Mouse (Mus musculus): ENCODE measurements around the gene Mau2. TPM values are rescaled to one million over a fixed set of nuclear protein-coding genes. Genes with fewer than 3 reads are reported as not detected.

The Mau2 gene
- 12.3 and 16.4 TPM in 2 replicates for polyA plus RNA-seq (2012; ENCODE audit: insufficient read depth, insufficient read length, missing spikeins)

GRCm38 (mm10) chr8:70042583-70043455 lies at the start of gene Mau2, which contains the start of gene Sugp1:
Mau2 (minus strand) TSS chr8:70042734.
Sugp1 (plus strand) TSS chr8:70042813.
- Histone ChIP-seq H3K4me3 (ENCODE audit: insufficient read depth, low read depth, low read length) (peak within 1 kb of the TSS; percentile 93), H3K4me1 (ENCODE audit: control insufficient read depth, insufficient read depth, insufficient read length, low read length) (peaks cover 15% of the 10 kb centered on the region), H3K27ac (replicated peaks; ENCODE audit: low read depth, low read length) (peak within 1 kb of the TSS; percentile 100)

GRCm38 (mm10) chr8:70089296-70089960 lies 46.9 kb upstream of the Mau2 start:
- H3K4me1 ChIP-seq (ENCODE audit: control insufficient read depth, insufficient read depth, insufficient read length, low read length): no peaks in the 10 kb centered on the region
- no peak overlapping the region for H3K4me3 ChIP-seq (ENCODE audit: insufficient read depth, low read depth, low read length)
- H3K27ac ChIP-seq (replicated peaks; ENCODE audit: low read depth, low read length): no peak overlapping the region

- no peak overlapping the region for H3K4me3 ChIP-seq (ENCODE audit: insufficient read depth, low read depth, low read length)
- no peak overlapping the region for H3K27ac ChIP-seq (replicated peaks; ENCODE audit: low read depth, low read length)
- H3K4me1 ChIP-seq (ENCODE audit: control insufficient read depth, insufficient read depth, insufficient read length, low read length): no peaks in the 10 kb centered on the region
Observed at GRCm38 (mm10) chr8:70087836-70088650, 45.5 kb upstream of the Mau2 start.

- H3K4me1 ChIP-seq (ENCODE audit: control insufficient read depth, insufficient read depth, insufficient read length, low read length): no peaks in the 10 kb centered on the region
- no peak overlapping the region for H3K27ac ChIP-seq (replicated peaks; ENCODE audit: low read depth, low read length)
Observed at GRCm38 (mm10) chr8:70087237-70087636, 44.7 kb upstream of the Mau2 start.

GRCm38 (mm10) chr8:70086151-70086550 lies 43.6 kb upstream of the Mau2 start:
- Histone ChIP-seq H3K4me3 (ENCODE audit: insufficient read depth, low read depth, low read length) (no peak overlapping the region), H3K4me1 (ENCODE audit: control insufficient read depth, insufficient read depth, insufficient read length, low read length) (no peaks in the 10 kb centered on the region), H3K27ac (replicated peaks; ENCODE audit: low read depth, low read length) (no peak overlapping the region)

More at GRCm38 (mm10) chr8:70087237-70087636, 44.7 kb upstream of the Mau2 start:
- no peak overlapping the region for H3K4me3 ChIP-seq (ENCODE audit: insufficient read depth, low read depth, low read length)

GRCm38 (mm10) chr8:70084191-70085065 lies 41.9 kb upstream of the Mau2 start:
- no peak overlapping the region for H3K27ac ChIP-seq (replicated peaks; ENCODE audit: low read depth, low read length)
- H3K4me1 ChIP-seq (ENCODE audit: control insufficient read depth, insufficient read depth, insufficient read length, low read length): no peaks in the 10 kb centered on the region
- peak overlapping the region; percentile 50 for H3K4me3 ChIP-seq (ENCODE audit: insufficient read depth, low read depth, low read length)

- Histone ChIP-seq H3K4me3 (ENCODE audit: insufficient read depth, low read depth, low read length) (peak within 1 kb of the TSS; percentile 50), H3K4me1 (ENCODE audit: control insufficient read depth, insufficient read depth, insufficient read length, low read length) (no peaks in the 10 kb centered on the region), H3K27ac (replicated peaks; ENCODE audit: low read depth, low read length) (no peak within 1 kb of the TSS)
Observed at GRCm38 (mm10) chr8:70083285-70083684, 40.8 kb upstream of the Mau2 start, which contains the start of gene Hapln4. Hapln4 (plus strand) TSS chr8:70083457.

GRCm38 (mm10) chr8:70081976-70082375 lies 39.4 kb upstream of the Mau2 start:
- Histone ChIP-seq H3K4me1 (ENCODE audit: control insufficient read depth, insufficient read depth, insufficient read length, low read length) (no peaks in the 10 kb centered on the region), H3K4me3 (ENCODE audit: insufficient read depth, low read depth, low read length) (no peak overlapping the region), H3K27ac (replicated peaks; ENCODE audit: low read depth, low read length) (no peak overlapping the region)

GRCm38 (mm10) chr8:70073682-70074081 lies 31.1 kb upstream of the Mau2 start:
- Histone ChIP-seq H3K4me1 (ENCODE audit: control insufficient read depth, insufficient read depth, insufficient read length, low read length) (no peaks in the 10 kb centered on the region), H3K27ac (replicated peaks; ENCODE audit: low read depth, low read length) (no peak overlapping the region), H3K4me3 (ENCODE audit: insufficient read depth, low read depth, low read length) (no peak overlapping the region)

- H3K4me3 ChIP-seq (ENCODE audit: insufficient read depth, low read depth, low read length): peak overlapping the region; percentile 48
- no peak overlapping the region for H3K27ac ChIP-seq (replicated peaks; ENCODE audit: low read depth, low read length)
Observed at GRCm38 (mm10) chr8:70073120-70073519, 30.6 kb upstream of the Mau2 start.

GRCm38 (mm10) chr8:70072441-70073069 lies 30.0 kb upstream of the Mau2 start, which contains the start of gene Tm6sf2:
Tm6sf2 (plus strand) TSS chr8:70072924.
- H3K4me1 ChIP-seq (ENCODE audit: control insufficient read depth, insufficient read depth, insufficient read length, low read length): no peaks in the 10 kb centered on the region
- peak within 1 kb of the TSS; percentile 48 for H3K4me3 ChIP-seq (ENCODE audit: insufficient read depth, low read depth, low read length)
- no peak within 1 kb of the TSS for H3K27ac ChIP-seq (replicated peaks; ENCODE audit: low read depth, low read length)

More at GRCm38 (mm10) chr8:70073120-70073519, 30.6 kb upstream of the Mau2 start:
- H3K4me1 ChIP-seq (ENCODE audit: control insufficient read depth, insufficient read depth, insufficient read length, low read length): no peaks in the 10 kb centered on the region

GRCm38 (mm10) chr8:70071836-70072440 lies 29.4 kb upstream of the Mau2 start:
- no peak overlapping the region for H3K4me3 ChIP-seq (ENCODE audit: insufficient read depth, low read depth, low read length)
- H3K27ac ChIP-seq (replicated peaks; ENCODE audit: low read depth, low read length): no peak overlapping the region
- no peaks in the 10 kb centered on the region for H3K4me1 ChIP-seq (ENCODE audit: control insufficient read depth, insufficient read depth, insufficient read length, low read length)

- no peak overlapping the region for H3K4me3 ChIP-seq (ENCODE audit: insufficient read depth, low read depth, low read length)
- no peaks in the 10 kb centered on the region for H3K4me1 ChIP-seq (ENCODE audit: control insufficient read depth, insufficient read depth, insufficient read length, low read length)
- no peak overlapping the region for H3K27ac ChIP-seq (replicated peaks; ENCODE audit: low read depth, low read length)
Observed at GRCm38 (mm10) chr8:70057721-70058120, 15.2 kb upstream of the Mau2 start.
